Comparison of ENCODE assay signal across 10 mouse cellular contexts in genomic region chr5:116456796-116457515, GRCm38 (mm10). TPM values are rescaled to one million over a fixed set of nuclear protein-coding genes. Genes with fewer than 3 reads are reported as not detected.
DNase-seq lines count a peak whose midpoint lies in the region; ATAC-seq and TF ChIP-seq lines count a peak whose summit lies in the region.
"Had no signal": no experiment of that assay in that cellular context is flagged by ENCODE, and none has a peak within 500 bp of the region (broad histone marks: within the 10 kb centered on the region; RNA-seq: fewer than 3 reads in every experiment).

No protein-coding gene starts in this region.

- intact Hi-C loops in heart, postnatal 10 days (cut with DNase I), result no loop called here

- no peak for TF ChIP-seq CTCF in liver, postnatal 0 days (IDR thresholded peaks at IDR 0.05; ENCODE audit: low read depth)
- TF ChIP-seq CTCF in intestine, postnatal 0 days (IDR thresholded peaks at IDR 0.05; ENCODE audit: low read depth), result no peak

- H3K27ac ChIP-seq in heart, embryonic 14.5 days (replicated peaks in 1 of 2; ENCODE audit: control insufficient read depth in 1 of 2, insufficient read depth in 1 of 2, low read depth in 2 of 2, low read length in 2 of 2), result no peak overlapping the region
- H3K27ac ChIP-seq in liver, postnatal 0 days (ENCODE audit: low read depth), result no peak overlapping the region
- H3K27ac ChIP-seq in intestine, postnatal 0 days (ENCODE audit: low read depth, low read length), result no peak overlapping the region
- H3K27ac ChIP-seq in limb, embryonic 10.5 days, result no peak overlapping the region

- H3K4me3 ChIP-seq in heart, embryonic 14.5 days (ENCODE audit: control insufficient read depth in 1 of 2, insufficient read depth in 1 of 2, low read depth in 1 of 2, low read length in 2 of 2), result peak overlapping the region; percentile 0 to 26; a peak in 2 of 4 replicates
- H3K4me3 ChIP-seq in liver, postnatal 0 days (ENCODE audit: low read depth, low read length), result no peak overlapping the region
- no peak overlapping the region for H3K4me3 ChIP-seq in intestine, postnatal 0 days (ENCODE audit: low read depth, low read length)
- no peak overlapping the region; the same call in 1 of the 2 replicates for H3K4me3 ChIP-seq in limb, embryonic 10.5 days

- H3K9ac ChIP-seq in heart, embryonic 14.5 days (ENCODE audit: low read length), result no peak overlapping the region
- H3K9ac ChIP-seq in liver, postnatal 0 days (replicated peaks), result no peak overlapping the region
- no peak overlapping the region for H3K9ac ChIP-seq in intestine, postnatal 0 days (ENCODE audit: low read depth, low read length)

- H3K9me3 ChIP-seq in heart, embryonic 14.5 days (ENCODE audit: control insufficient read depth, low read length), result no peaks in the 10 kb centered on the region
- no peaks in the 10 kb centered on the region for H3K9me3 ChIP-seq in liver, postnatal 0 days (ENCODE audit: low read length)
- no peaks in the 10 kb centered on the region for H3K9me3 ChIP-seq in intestine, postnatal 0 days (ENCODE audit: control insufficient read depth)
- no peaks in the 10 kb centered on the region for H3K9me3 ChIP-seq in limb, embryonic 10.5 days (replicated peaks)

- no peak for DNase-seq in heart, postnatal 10 days
- no peak for DNase-seq in liver, postnatal 0 days
- DNase-seq in liver (no peak), MN1 (ENCODE audit: low spot score) (peak; percentile 53)
- DNase-seq in limb, embryonic 10.5 days (ENCODE audit: low spot score), result no peak
- DNase-seq in adrenal gland, adult 2 months, result no peak
- DNase-seq: cerebellum, adult 8-10 months; lung, adult 2 months had no signal

- H3K27me3 ChIP-seq in heart, embryonic 14.5 days (ENCODE audit: control insufficient read depth, insufficient read depth, low read length), result no peaks in the 10 kb centered on the region
- H3K27me3 ChIP-seq in liver, postnatal 0 days (ENCODE audit: insufficient read depth, low read length), result no peaks in the 10 kb centered on the region
- no peaks in the 10 kb centered on the region for H3K27me3 ChIP-seq in intestine, postnatal 0 days (replicated peaks; ENCODE audit: control insufficient read depth, insufficient read depth, low read length)
- H3K27me3 ChIP-seq in limb, embryonic 10.5 days (ENCODE audit: low read depth, poor library complexity, severe bottlenecking), result peaks cover 7% of the 10 kb centered on the region

- TF ChIP-seq EP300 in liver, postnatal 0 days (IDR thresholded peaks at IDR 0.05; ENCODE audit: low read depth), result no peak

- ATAC-seq in heart, embryonic 14.5 days (ENCODE audit: insufficient number of reproducible peaks, insufficient read depth, low FRiP score, low read depth), result no peak
- no peak for ATAC-seq in liver, postnatal 0 days
- ATAC-seq in intestine, postnatal 0 days, result no peak

- peaks cover 2 to 4% of the 10 kb centered on the region in 2 experiments; a peak in 1 of 4 replicates for H3K4me1 ChIP-seq in heart, embryonic 14.5 days (ENCODE audit: control insufficient read depth in 2 of 2, insufficient read depth in 2 of 2, low read length in 2 of 2)
- no peaks in the 10 kb centered on the region for H3K4me1 ChIP-seq in liver, postnatal 0 days (ENCODE audit: insufficient read depth)
- H3K4me1 ChIP-seq in intestine, postnatal 0 days (replicated peaks; ENCODE audit: control insufficient read depth, insufficient read depth, low read length), result no peaks in the 10 kb centered on the region
- H3K4me1 ChIP-seq in limb, embryonic 10.5 days, result peaks cover 26% of the 10 kb centered on the region

- 26% methylated on average over 10 of the region's 10 CpGs for WGBS in heart, embryonic 14.5 days
- 33% methylated on average over 10 of the region's 10 CpGs for WGBS in liver, postnatal 0 days (ENCODE audit: insufficient replicate concordance)
- WGBS in intestine, postnatal 0 days, result 24% methylated on average over 10 of the region's 10 CpGs
- 35% methylated on average over 10 of the region's 10 CpGs for WGBS in limb, embryonic 10.5 days

- H3K36me3 ChIP-seq in heart, embryonic 14.5 days (ENCODE audit: control insufficient read depth, insufficient read depth, low read length), result no peaks in the 10 kb centered on the region
- H3K36me3 ChIP-seq in liver, postnatal 0 days (replicated peaks; ENCODE audit: insufficient read depth, low read length), result no peaks in the 10 kb centered on the region
- H3K36me3 ChIP-seq in intestine, postnatal 0 days (ENCODE audit: control insufficient read depth, insufficient read depth), result no peaks in the 10 kb centered on the region
- H3K36me3 ChIP-seq in limb, embryonic 10.5 days, result no peaks in the 10 kb centered on the region

- 0 out of 2 replicates have a peak overlapping the region, but pooled peaks have one; percentile 19 for H3K4me2 ChIP-seq in heart, embryonic 14.5 days (ENCODE audit: low read length)
- peak overlapping the region; percentile 30; the same call in 1 of the 2 replicates for H3K4me2 ChIP-seq in liver, postnatal 0 days (ENCODE audit: low read depth, low read length)
- 0 out of 2 replicates have a peak overlapping the region, but pooled peaks have one; percentile 6 for H3K4me2 ChIP-seq in intestine, postnatal 0 days (replicated peaks; ENCODE audit: low read depth)

RNA-seq across cellular contexts. Expression of gene Hspb8, which starts 34.3 kb away (rescaled TPM):
- polyA plus RNA-seq in heart, embryonic 14.5 days (2014; fragmentation: Nextera tagmentation; extraction: Ambion mirVana), result 30.4 and 31.7 TPM in 2 replicates
- 100 to 1,000 TPM; 155 to 178 TPM for total RNA-seq in heart, postnatal 10 days (2021)
- 9.1 and 10.6 TPM in 2 replicates for polyA plus RNA-seq in liver, postnatal 0 days (2015; fragmentation: Nextera tagmentation; extraction: Ambion mirVana)
- polyA plus RNA-seq in intestine, postnatal 0 days (2015; fragmentation: Nextera tagmentation; extraction: Ambion mirVana), result 9.0 and 10.5 TPM in 2 replicates
- polyA plus RNA-seq in limb, embryonic 10.5 days (2016; fragmentation: Nextera tagmentation; extraction: Ambion mirVana), result 8.8 and 9.7 TPM in 2 replicates
- total RNA-seq in adrenal gland, adult 2 months (2021), result 100 to 1,000 TPM; 137 to 190 TPM
- 137 and 140 TPM in 2 replicates for polyA plus RNA-seq in adrenal gland, adult 2 months (2012; rRNA removed)

Comparison
In these comparisons a context has a peak if more than half of its experiments do, and no peak if none do; other contexts are left out.
1. H3K4me3 ChIP-seq: peak in heart, embryonic 14.5 days (2 of 2); none in liver, postnatal 0 days (single experiment), intestine, postnatal 0 days (single experiment) and limb, embryonic 10.5 days (single experiment).
2. Peak in every context shown above with its lines, with median percentiles within 50 percentile points of each other: H3K4me2 ChIP-seq.